Mouse (Mus musculus) CH12.LX (cell line): ENCODE measurements around the gene Catsper3. TPM values are rescaled to one million over a fixed set of nuclear protein-coding genes. Genes with fewer than 3 reads are reported as not detected.

Source experiments
- DNase-seq: peaks from one replicate; pipeline ENCODE4 v3.0.0-alpha.2; 2013; ENCODE audit errors: extremely low read depth
- H3K27ac ChIP-seq: 2 replicates; pipeline ENCODE4 v1.5.1; 2012; ENCODE audit warnings: low read depth, mild to moderate bottlenecking, control low read depth, moderate library complexity; ENCODE audit not compliant: insufficient read depth
- H3K27me3 ChIP-seq: replicated peaks from 2 replicates; pipeline ENCODE3; 2012; ENCODE audit warnings: inconsistent platforms
- H3K36me3 ChIP-seq, 2 experiments: replicated peaks in 1 of 2; 2 replicates each; pipeline versions ENCODE3 to v1.6.1; 2012; ENCODE audit warnings: inconsistent platforms in 1 of 2, low read length in 1 of 2, mild to moderate bottlenecking in 1 of 2, mixed read lengths in 1 of 2, moderate library complexity in 1 of 2; ENCODE audit not compliant: control insufficient read depth in 1 of 2, insufficient read depth in 1 of 2
- H3K4me1 ChIP-seq, 2 experiments: 2 replicates each; pipeline ENCODE4 v1.6.1; 2012; ENCODE audit warnings: inconsistent platforms in 1 of 2, moderate library complexity in 1 of 2; ENCODE audit not compliant: insufficient read depth in 2 of 2, control insufficient read depth in 1 of 2
- H3K4me2 ChIP-seq: 2 replicates; pipeline ENCODE4 v1.6.1; 2012; ENCODE audit warnings: low read depth, mild to moderate bottlenecking, control low read depth; ENCODE audit not compliant: poor library complexity, insufficient read depth, severe bottlenecking
- H3K4me3 ChIP-seq, 3 experiments: fragments of 150-350 bp in 1 of 3; sonication (generic) in 1 of 3; replicated peaks in 1 of 3; 2 replicates each; pipeline versions ENCODE3 to v1.5.1; 2011 to 2012; ENCODE audit warnings: low read depth in 2 of 3, low read length in 2 of 3, mild to moderate bottlenecking in 2 of 3, moderate library complexity in 2 of 3, control low read depth in 1 of 3, improper control_type of control experiment in 1 of 3, inconsistent platforms in 1 of 3, mixed read lengths in 1 of 3; ENCODE audit not compliant: poor library complexity in 1 of 3
- H3K79me2 ChIP-seq: replicated peaks from 2 replicates; pipeline ENCODE4 v1.6.1; 2012; ENCODE audit warnings: mild to moderate bottlenecking, moderate library complexity; ENCODE audit not compliant: control insufficient read depth, poor library complexity, insufficient read depth, severe bottlenecking; ENCODE audit errors: extremely low read depth
- H3K9ac ChIP-seq: 2 replicates; pipeline ENCODE4 v1.6.1; 2012; ENCODE audit warnings: low read depth, mild to moderate bottlenecking, control low read depth, moderate library complexity; ENCODE audit not compliant: insufficient read depth
- H3K9me3 ChIP-seq: replicated peaks from 2 replicates; pipeline ENCODE3; 2012; ENCODE audit warnings: low read length, inconsistent platforms, mixed read lengths
- BHLHE40 ChIP-seq: IDR thresholded peaks from 2 replicates; pipeline ENCODE4 v1.6.1; 2011; ENCODE audit warnings: mild to moderate bottlenecking, low read depth, low read length, improper control_type of control experiment
- CHD1 ChIP-seq: IDR thresholded peaks from 2 replicates; pipeline ENCODE4 v1.6.1; 2012; ENCODE audit warnings: low read depth, low read length, improper control_type of control experiment, inconsistent platforms
- CTCF ChIP-seq, 2 experiments: IDR thresholded peaks in 1 of 2; conservative IDR thresholded peaks in 1 of 2; 2 replicates each; pipeline ENCODE4 v1.5.1; 2011 to 2012; ENCODE audit warnings: low read depth in 2 of 2, low read length in 2 of 2, improper control_type of control experiment in 1 of 2, inconsistent platforms in 1 of 2, mild to moderate bottlenecking in 1 of 2, moderate library complexity in 1 of 2
- ETS1 ChIP-seq: conservative IDR thresholded peaks from 2 replicates; pipeline ENCODE4 v1.6.1; 2012; ENCODE audit warnings: low read depth, mild to moderate bottlenecking, inconsistent platforms, low read length, improper control_type of control experiment, moderate library complexity
- IRF4 ChIP-seq: IDR thresholded peaks from 2 replicates; pipeline ENCODE4 v1.6.1; 2014; ENCODE audit warnings: low read depth, mild to moderate bottlenecking, inconsistent platforms, low read length, improper control_type of control experiment
- JUN ChIP-seq: IDR thresholded peaks from 2 replicates; pipeline ENCODE4 v1.6.1; 2011; ENCODE audit warnings: low read depth, mild to moderate bottlenecking, low read length, improper control_type of control experiment, moderate library complexity; ENCODE audit not compliant: insufficient read depth
- MAX ChIP-seq: IDR thresholded peaks from 2 replicates; pipeline ENCODE4 v1.6.1; 2011; ENCODE audit warnings: low read length, improper control_type of control experiment
- MAZ ChIP-seq: IDR thresholded peaks from 2 replicates; pipeline ENCODE4 v1.6.1; 2012; ENCODE audit warnings: low read depth, mild to moderate bottlenecking, inconsistent platforms, low read length, improper control_type of control experiment, moderate library complexity
- MXI1 ChIP-seq: IDR thresholded peaks from 2 replicates; pipeline ENCODE4 v1.6.1; 2011; ENCODE audit warnings: mild to moderate bottlenecking, low read depth, low read length, improper control_type of control experiment
- MYC ChIP-seq: IDR thresholded peaks from 2 replicates; pipeline ENCODE4 v1.6.1; 2011; ENCODE audit warnings: low read depth, mild to moderate bottlenecking, improper control_type of control experiment, low read length
- PAX5 ChIP-seq: IDR thresholded peaks from 2 replicates; pipeline ENCODE4 v1.6.1; 2012; ENCODE audit warnings: low read length, inconsistent platforms, mixed read lengths
- POLR2AphosphoS2 ChIP-seq: IDR thresholded peaks from 2 replicates; pipeline ENCODE4 v1.6.1; 2011; ENCODE audit warnings: low read depth, low read length, improper control_type of control experiment
- RCOR1 ChIP-seq: conservative IDR thresholded peaks from 2 replicates; pipeline ENCODE4 v1.6.1; 2012; ENCODE audit warnings: low read depth, mild to moderate bottlenecking, inconsistent platforms, low read length, improper control_type of control experiment
- SIN3A ChIP-seq: IDR thresholded peaks from 2 replicates; pipeline ENCODE4 v1.6.1; 2012; ENCODE audit warnings: low read length, improper control_type of control experiment, inconsistent platforms
- SMC3 ChIP-seq: IDR thresholded peaks from 2 replicates; pipeline ENCODE4 v1.6.1; 2011; ENCODE audit warnings: low read depth, low read length, improper control_type of control experiment
- TBP ChIP-seq: conservative IDR thresholded peaks from 2 replicates; pipeline ENCODE4 v1.6.1; 2011; ENCODE audit warnings: low read depth, low read length, improper control_type of control experiment
- USF1 ChIP-seq: IDR thresholded peaks from 2 replicates; pipeline ENCODE4 v1.6.1; 2014; ENCODE audit warnings: low read depth, mild to moderate bottlenecking, inconsistent platforms, low read length, improper control_type of control experiment
- ZKSCAN1 ChIP-seq: IDR thresholded peaks from 2 replicates; pipeline ENCODE4 v1.6.1; 2012; ENCODE audit warnings: low read depth, inconsistent platforms, low read length, improper control_type of control experiment, borderline replicate concordance
- ZNF384 ChIP-seq: IDR thresholded peaks from 2 replicates; pipeline ENCODE4 v1.6.1; 2012; ENCODE audit warnings: low read depth, low read length, improper control_type of control experiment, inconsistent platforms
- dilution Hi-C: fragments of 300-500 bp; cut with MboI; formaldehyde crosslinking; loops from 2 replicates; pipeline ENCODE4 v1.14.3; 2020; ENCODE audit warnings: low sequenced_read_pairs; ENCODE audit not compliant: extremely low pct_unique_long_range_greater_than_20kb, extremely low pct_ligation_motif_present
- in situ Hi-C: fragments of 300-500 bp; cut with MboI; formaldehyde crosslinking; loops from 3 replicates; pipeline ENCODE4 v1.14.3; 2019; ENCODE audit warnings: low sequenced_read_pairs, low pct_ligation_motif_present, low pct_unique_long_range_greater_than_20kb, mixed read lengths
- polyA plus RNA-seq: library from polyadenylated mRNA; unstranded; fragments of >175 nt; gene quantifications from 2 replicates; pipeline ENCODE4 v1.2.1, GENCODE M21; 2012; ENCODE audit warnings: low read depth; ENCODE audit not compliant: insufficient read length
- total RNA-seq, 2 experiments: library from RNA; depleted of rRNA; stranded (reverse); fragments of 300-350 nt in 1 of 2; fragments of >200 nt in 1 of 2; gene quantifications; 2 replicates each; pipeline ENCODE4 v1.2.3; 2012 to 2014

The Catsper3 gene
- total and polyA plus RNA-seq, 3 experiments, result not detected

DNA sequence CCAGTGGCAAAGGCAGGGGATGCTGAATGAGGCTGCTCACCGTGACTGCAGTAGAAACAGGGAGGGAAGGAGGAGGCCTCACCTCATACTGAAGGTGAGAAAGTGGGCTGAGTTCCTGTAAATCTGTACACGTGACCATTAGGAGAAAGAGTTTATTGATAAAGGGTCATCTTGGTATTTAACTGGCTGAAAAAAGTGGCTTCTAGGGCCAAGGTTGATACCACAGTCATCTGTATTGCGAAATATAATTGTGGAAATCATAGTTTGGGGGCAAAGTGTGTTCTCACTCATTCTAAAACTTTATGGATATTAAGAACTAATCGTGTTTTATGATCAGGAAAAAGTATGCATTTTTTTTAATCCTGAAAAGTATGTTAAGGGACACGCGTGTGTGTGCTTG lies 30.5 kb downstream of the Catsper3 start:
- H3K27me3 ChIP-seq, result no peaks in the 10 kb centered on the region
- dilution Hi-C loops (no loop called here), in situ Hi-C loops (no loop called here)
- peaks cover 0 to 11% of the 10 kb centered on the region in 2 experiments; a peak in 2 of 4 replicates for H3K4me1 ChIP-seq
- H3K4me2 ChIP-seq, result no peak overlapping the region
- no peak for TF ChIP-seq TBP
- no peak for TF ChIP-seq CHD1
- TF ChIP-seq BHLHE40, result no peak
- no peak for TF ChIP-seq PAX5
- TF ChIP-seq IRF4, result no peak
- TF ChIP-seq SIN3A, result no peak
- no peak for TF ChIP-seq MAZ
- no peak for TF ChIP-seq JUN
- TF ChIP-seq ETS1, result no peak
- no peak for TF ChIP-seq MXI1
- no peak for TF ChIP-seq ZKSCAN1
- TF ChIP-seq ZNF384, result no peak
- TF ChIP-seq MAX, result no peak
- no peak for TF ChIP-seq CTCF (conservative IDR thresholded peaks at IDR 0.05 in 1 of 2, IDR thresholded peaks at IDR 0.05 in 1 of 2; ENCODE audit: low read depth in 2 of 2, low read length in 2 of 2)
- no peak for DNase-seq
- H3K36me3 ChIP-seq, result no peaks in the 10 kb centered on the region
- no peak overlapping the region for H3K27ac ChIP-seq
- H3K4me3 ChIP-seq, result no peak overlapping the region
- H3K9ac ChIP-seq, result no peak overlapping the region
- H3K79me2 ChIP-seq, result no peaks in the 10 kb centered on the region
- H3K9me3 ChIP-seq, result no peaks in the 10 kb centered on the region

DNA sequence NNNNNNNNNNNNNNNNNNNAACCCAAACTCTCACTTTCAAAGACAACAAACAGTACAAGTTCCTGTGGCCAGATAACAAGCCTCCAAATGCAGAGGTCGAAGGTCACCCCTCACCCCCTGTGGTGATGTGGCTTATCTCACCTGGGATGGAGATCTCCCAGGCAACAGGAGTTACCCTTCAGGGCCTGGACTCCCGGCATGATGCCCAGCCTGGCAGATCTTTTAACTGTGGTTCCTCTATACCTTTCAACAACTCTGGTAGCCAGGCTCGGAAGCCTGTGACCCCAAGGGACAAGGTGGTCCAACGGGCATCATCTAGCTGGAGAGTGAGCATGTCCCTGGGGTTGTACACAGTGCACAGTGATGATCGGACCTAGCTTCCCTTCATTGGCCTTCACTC lies 38.1 kb downstream of the Catsper3 start:
- Histone ChIP-seq H3K9me3 (peaks cover 2% of the 10 kb centered on the region), H3K79me2 (no peaks in the 10 kb centered on the region), H3K4me2 (no peak overlapping the region), H3K36me3 (no peaks in the 10 kb centered on the region), H3K4me1 (no peaks in the 10 kb centered on the region), H3K9ac (no peak overlapping the region), H3K27ac (no peak overlapping the region), H3K4me3 (no peak overlapping the region), H3K27me3 (peaks cover 3% of the 10 kb centered on the region)
- DNase-seq, result no peak
- TF ChIP-seq POLR2AphosphoS2 (no peak), USF1 (no peak), RCOR1 (no peak), BHLHE40 (no peak), MYC (no peak), SMC3 (no peak), MXI1 (no peak)
- in situ Hi-C loops, result no loop called here
- dilution Hi-C loops, result no loop called here
